ENCODE assay signal across 8 mouse cellular contexts in genomic region chr3:127780021-127780644, GRCm38 (mm10). TPM values are rescaled to one million over a fixed set of nuclear protein-coding genes. Genes with fewer than 3 reads are reported as not detected.
A peak's percentile ranks its signal among the peaks of the same experiment; 100 is the strongest.
DNase-seq lines count a peak whose midpoint lies in the region; ATAC-seq and TF ChIP-seq lines count a peak whose summit lies in the region.

Gene Alpk1 (minus strand): TSS chr3:127780527.

- H3K4me1 ChIP-seq in limb, embryonic 14.5 days (ENCODE audit: control insufficient read depth, insufficient read depth, low read length): no peaks in the 10 kb centered on the region
- H3K4me1 ChIP-seq in midbrain, embryonic 15.5 days: no peaks in the 10 kb centered on the region

- peak within 1 kb of the TSS; percentile 48; the same call in 1 of the 2 replicates for H3K9ac ChIP-seq in limb, embryonic 14.5 days (ENCODE audit: low read depth, low read length, severe bottlenecking)
- H3K9ac ChIP-seq in midbrain, embryonic 15.5 days: no peak within 1 kb of the TSS

- no peaks in the 10 kb centered on the region for H3K9me3 ChIP-seq in limb, embryonic 14.5 days (ENCODE audit: control insufficient read depth, low read length)
- no peaks in the 10 kb centered on the region for H3K9me3 ChIP-seq in midbrain, embryonic 15.5 days

- H3K4me3 ChIP-seq in limb, embryonic 14.5 days (replicated peaks; ENCODE audit: low read length): peak within 1 kb of the TSS; percentile 44
- H3K4me3 ChIP-seq in midbrain, embryonic 15.5 days: peak within 1 kb of the TSS; percentile 28

- H3K27me3 ChIP-seq in limb, embryonic 14.5 days (ENCODE audit: control insufficient read depth, insufficient read depth, low read length): no peaks in the 10 kb centered on the region
- H3K27me3 ChIP-seq in midbrain, embryonic 15.5 days (replicated peaks): peaks cover 8% of the 10 kb centered on the region; the same call in 1 of the 2 replicates
- no peaks in the 10 kb centered on the region for H3K27me3 ChIP-seq in splenic B cell, adult 2 months (ENCODE audit: control insufficient read depth, insufficient read depth, low read length, poor library complexity, severe bottlenecking)

- WGBS in limb, embryonic 14.5 days: under 1% methylated on average over 24 of the region's 24 CpGs
- WGBS in midbrain, embryonic 15.5 days: under 1% methylated on average over 24 of the region's 24 CpGs

- ATAC-seq in limb, embryonic 14.5 days (ENCODE audit: low FRiP score, low read depth): peak; percentile 86
- ATAC-seq in midbrain, embryonic 15.5 days (replicated peaks): no peak

- no peaks in the 10 kb centered on the region for H3K36me3 ChIP-seq in limb, embryonic 14.5 days (ENCODE audit: control insufficient read depth, insufficient read depth, low read length)
- no peaks in the 10 kb centered on the region for H3K36me3 ChIP-seq in midbrain, embryonic 15.5 days (replicated peaks)
- no peaks in the 10 kb centered on the region for H3K36me3 ChIP-seq in splenic B cell, adult 2 months (ENCODE audit: control insufficient read depth, insufficient read depth, low read length, poor library complexity, severe bottlenecking)

- peak; percentile 21 to 38 for DNase-seq in cerebellum, postnatal 14 days
- DNase-seq in cerebellum, adult 8-10 months: no peak
- peak; percentile 76 for DNase-seq in embryo, embryonic 11 days
- DNase-seq in heart, adult 11 months: peak; percentile 99
- DNase-seq in kidney, adult 11 months: peak; percentile 75
- peak; percentile 62 for DNase-seq in limb, embryonic 14.5 days (ENCODE audit: low spot score)
- peak; percentile 78 for DNase-seq in splenic B cell, adult 2 months (ENCODE audit: low read depth, low spot score)

- 0 out of 2 replicates have a peak within 1 kb of the TSS, but pooled peaks have one; percentile 26 for H3K27ac ChIP-seq in limb, embryonic 14.5 days (replicated peaks; ENCODE audit: low read depth, low read length)
- no peak within 1 kb of the TSS for H3K27ac ChIP-seq in midbrain, embryonic 15.5 days

- H3K4me2 ChIP-seq in limb, embryonic 14.5 days (replicated peaks; ENCODE audit: low read depth, low read length, severe bottlenecking): peak within 1 kb of the TSS; percentile 79
- peak within 1 kb of the TSS; percentile 50 for H3K4me2 ChIP-seq in midbrain, embryonic 15.5 days

- TF ChIP-seq POLR2A in limb, embryonic 14.5 days (IDR thresholded peaks at IDR 0.05; ENCODE audit: borderline replicate concordance, extremely low read depth, insufficient read depth, insufficient read length): no peak

RNA-seq across cellular contexts. Expression of gene Alpk1, which starts in this region (rescaled TPM):
- polyA plus RNA-seq in limb, embryonic 14.5 days (2012; rRNA removed): 2.3 and 3.0 TPM in 2 replicates
- 0.86 and 1.5 TPM in 2 replicates for polyA plus RNA-seq in limb, embryonic 14.5 days (2014; fragmentation: Nextera tagmentation; extraction: Ambion mirVana)
- polyA plus RNA-seq in midbrain, embryonic 15.5 days (2015; fragmentation: Nextera tagmentation; extraction: Ambion mirVana): 0.37 and 0.45 TPM in 2 replicates
